Mouse (Mus musculus) small intestine, adult 2 months (tissue): ENCODE results near the gene Gnao1. TPM values are rescaled to one million over a fixed set of nuclear protein-coding genes. Genes with fewer than 3 reads are reported as not detected.

Source experiments
- H3K27ac ChIP-seq: fragments of 200-500 bp; 2 replicates; pipeline ENCODE4 v1.5.1; 2012; ENCODE audit warnings: low read depth, low read length, control low read depth, inconsistent platforms; ENCODE audit not compliant: insufficient read depth
- H3K27me3 ChIP-seq: fragments of 200-500 bp; 2 replicates; pipeline ENCODE4 v1.6.1; 2012; ENCODE audit warnings: mild to moderate bottlenecking, moderate library complexity, low read length, inconsistent platforms; ENCODE audit not compliant: control insufficient read depth, insufficient read depth
- H3K36me3 ChIP-seq: fragments of 200-500 bp; 2 replicates; pipeline ENCODE4 v1.6.1; 2012; ENCODE audit warnings: mild to moderate bottlenecking, low read length, control low read depth, inconsistent platforms; ENCODE audit not compliant: control insufficient read depth, insufficient read depth
- H3K4me1 ChIP-seq: fragments of 200-500 bp; 2 replicates; pipeline ENCODE4 v1.6.1; 2012; ENCODE audit warnings: low read length, inconsistent platforms, mixed read lengths; ENCODE audit not compliant: control insufficient read depth, insufficient read depth, insufficient read length
- H3K4me3 ChIP-seq: fragments of 200-500 bp; 2 replicates; pipeline ENCODE4 v1.5.1; 2012; ENCODE audit warnings: low read depth, mild to moderate bottlenecking, control low read depth, inconsistent platforms, low read length, moderate library complexity
- CTCF ChIP-seq: fragments of 200-500 bp; IDR thresholded peaks from 2 replicates; pipeline ENCODE4 v1.5.1; 2012; ENCODE audit warnings: low read depth, mild to moderate bottlenecking, control low read depth, inconsistent platforms, low read length, moderate library complexity, mixed read lengths; ENCODE audit not compliant: insufficient replicate concordance, insufficient read length; ENCODE audit errors: extremely low read depth
- POLR2A ChIP-seq: fragments of 200-500 bp; IDR thresholded peaks from 2 replicates; pipeline ENCODE4 v1.6.1; 2012; ENCODE audit warnings: low read depth, mild to moderate bottlenecking, control low read depth, inconsistent platforms, low read length, moderate library complexity
- WGBS: fragments of 180-500 bp; shearing (Covaris S2); methylation state at CpG from one replicate; pipeline ENCODE4 v1.1.7; 2018; 5-methylcytosine and 5-hydroxymethylcytosine counted together
- polyA plus RNA-seq: library from polyadenylated mRNA; depleted of rRNA; stranded (reverse); fragments of >200 nt; gene quantifications from 2 replicates; pipeline ENCODE4 v1.2.3, GENCODE M21; 2012

The Gnao1 gene
- polyA plus RNA-seq, 1 experiment: 13.6 TPM

DNA sequence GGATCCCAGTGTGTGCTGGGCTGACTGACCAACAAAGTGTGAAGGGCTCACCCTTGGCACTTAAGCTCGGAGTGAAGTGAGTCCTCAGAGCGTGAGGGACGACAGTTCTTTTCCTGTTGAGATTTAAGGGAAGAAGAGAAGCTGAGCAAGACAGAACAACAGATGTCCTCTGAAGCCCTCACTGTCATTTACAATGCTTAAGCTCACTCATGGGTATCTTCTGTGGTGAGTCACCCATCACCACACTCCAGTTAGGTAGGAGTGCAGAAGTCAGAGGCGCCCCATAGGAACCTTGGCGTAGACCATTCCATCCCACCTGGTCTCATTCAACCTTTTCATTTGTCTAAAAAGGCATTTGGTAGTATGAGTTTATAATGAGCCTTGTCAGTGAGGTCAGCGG lies 71.6 kb downstream of the Gnao1 start:
- WGBS: 92% methylated on average over 6 of the region's 6 CpGs
- no peaks in the 10 kb centered on the region for H3K36me3 ChIP-seq

DNA sequence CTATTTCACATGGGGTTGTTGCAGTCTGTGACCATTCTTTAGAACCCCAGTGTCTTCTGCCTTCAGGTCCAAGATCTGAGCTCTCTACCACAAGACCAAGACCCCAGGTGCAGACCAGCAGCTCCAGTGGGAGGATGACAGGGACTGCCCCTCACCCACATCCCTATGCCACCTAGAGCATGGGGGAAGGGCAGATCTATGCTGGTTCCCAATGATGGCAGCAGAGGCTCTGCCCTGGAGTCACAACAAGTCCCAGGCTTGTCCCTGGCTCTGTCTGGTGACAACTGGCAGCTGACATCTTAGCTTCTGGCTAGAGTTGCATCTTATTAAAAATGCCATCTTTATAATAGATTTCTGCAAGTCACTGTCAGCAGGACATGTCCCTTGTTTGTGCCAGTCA lies 73.5 kb downstream of the Gnao1 start:
- TF ChIP-seq CTCF: no peak
- TF ChIP-seq POLR2A: no peak
- Histone ChIP-seq H3K27me3 (no peaks in the 10 kb centered on the region), H3K36me3 (no peaks in the 10 kb centered on the region)

More for the DNA sequence above, 71.6 kb downstream of the Gnao1 start:
- Histone ChIP-seq H3K4me3 (no peak overlapping the region), H3K4me1 (peaks cover 12% of the 10 kb centered on the region; the same call in 1 of the 2 replicates), H3K27ac (no peak overlapping the region; the same call in 1 of the 2 replicates), H3K27me3 (no peaks in the 10 kb centered on the region)
- TF ChIP-seq CTCF: no peak

DNA sequence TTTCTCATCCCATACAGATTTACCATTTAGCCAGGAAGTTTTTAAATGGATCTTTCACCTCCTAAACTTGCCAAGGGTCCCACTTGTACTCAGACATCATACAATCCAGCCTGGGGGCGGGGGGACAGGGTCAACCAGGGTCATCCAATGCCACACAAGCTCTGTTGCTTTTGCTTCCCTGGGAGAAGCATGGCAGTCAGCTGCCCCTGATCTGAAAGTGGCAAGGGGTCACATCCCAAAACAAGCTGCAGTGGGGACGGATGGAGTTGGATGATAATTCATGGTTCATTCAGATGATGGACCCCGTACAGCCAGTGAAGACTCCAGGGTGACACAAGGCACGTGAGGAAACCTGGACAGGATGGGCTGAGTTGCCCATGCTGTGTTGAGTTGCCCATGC lies 74.0 kb downstream of the Gnao1 start:
- WGBS: 85% methylated on average over 4 of the region's 4 CpGs
- Histone ChIP-seq H3K36me3 (no peaks in the 10 kb centered on the region), H3K27me3 (no peaks in the 10 kb centered on the region), H3K4me1 (peaks cover 12% of the 10 kb centered on the region; the same call in 1 of the 2 replicates), H3K4me3 (no peak overlapping the region), H3K27ac (no peak overlapping the region)
- no peak for TF ChIP-seq POLR2A
- TF ChIP-seq CTCF: no peak

More for the DNA sequence above, 73.5 kb downstream of the Gnao1 start:
- H3K4me3 ChIP-seq: no peak overlapping the region
- no peak overlapping the region for H3K27ac ChIP-seq
- peaks cover 10% of the 10 kb centered on the region; the same call in 1 of the 2 replicates for H3K4me1 ChIP-seq

DNA sequence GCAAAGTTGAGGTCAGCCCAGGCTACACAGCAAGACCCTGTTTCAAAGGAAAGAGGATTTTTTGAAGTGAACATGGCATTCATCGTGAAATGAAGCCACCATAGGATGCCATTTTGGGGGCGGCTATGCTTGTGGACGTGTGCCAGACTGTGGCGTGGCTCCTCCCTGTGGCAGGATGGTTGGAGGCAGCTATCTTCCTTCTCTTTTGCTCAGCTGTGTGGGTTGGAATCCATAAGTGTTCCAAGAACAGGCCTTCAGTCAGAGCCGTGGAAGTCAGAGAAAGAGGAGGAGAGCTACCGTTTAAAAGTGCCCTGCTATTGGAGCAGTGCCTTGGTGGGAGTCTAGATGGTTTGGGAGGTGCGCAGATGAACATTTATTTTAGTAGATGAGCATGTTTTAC lies 74.5 kb downstream of the Gnao1 start:
- Histone ChIP-seq H3K27me3 (no peaks in the 10 kb centered on the region), H3K4me3 (no peak overlapping the region), H3K36me3 (no peaks in the 10 kb centered on the region), H3K27ac (no peak overlapping the region), H3K4me1 (peaks cover 12% of the 10 kb centered on the region; the same call in 1 of the 2 replicates)
- WGBS: 90% methylated on average over 7 of the region's 7 CpGs
- TF ChIP-seq POLR2A: no peak
- TF ChIP-seq CTCF: no peak

DNA sequence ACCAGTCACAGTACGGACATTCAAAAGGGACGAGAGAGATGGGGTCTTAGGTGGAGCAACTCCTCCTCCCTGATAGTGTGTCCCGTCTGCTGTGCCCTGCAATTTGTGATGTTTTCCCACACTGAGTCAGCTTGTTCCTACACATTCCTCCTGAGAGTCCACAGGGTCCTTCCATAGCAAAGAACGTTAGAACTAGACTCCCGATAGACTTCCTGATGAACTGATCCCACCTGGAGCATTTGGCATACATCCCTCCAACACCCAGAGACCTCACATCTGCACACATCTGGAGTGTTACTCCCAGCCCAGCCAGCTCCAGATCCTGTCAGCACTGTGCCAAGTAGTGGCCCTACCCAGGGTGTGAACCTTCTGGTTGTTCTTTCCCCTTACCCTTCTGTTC lies 76.4 kb downstream of the Gnao1 start:
- Histone ChIP-seq H3K4me1 (peaks cover 7% of the 10 kb centered on the region; the same call in 1 of the 2 replicates), H3K4me3 (no peak overlapping the region), H3K27me3 (no peaks in the 10 kb centered on the region), H3K27ac (no peak overlapping the region), H3K36me3 (no peaks in the 10 kb centered on the region)
- 76% methylated on average over 5 of the region's 5 CpGs for WGBS
- no peak for TF ChIP-seq POLR2A
- TF ChIP-seq CTCF: no peak

DNA sequence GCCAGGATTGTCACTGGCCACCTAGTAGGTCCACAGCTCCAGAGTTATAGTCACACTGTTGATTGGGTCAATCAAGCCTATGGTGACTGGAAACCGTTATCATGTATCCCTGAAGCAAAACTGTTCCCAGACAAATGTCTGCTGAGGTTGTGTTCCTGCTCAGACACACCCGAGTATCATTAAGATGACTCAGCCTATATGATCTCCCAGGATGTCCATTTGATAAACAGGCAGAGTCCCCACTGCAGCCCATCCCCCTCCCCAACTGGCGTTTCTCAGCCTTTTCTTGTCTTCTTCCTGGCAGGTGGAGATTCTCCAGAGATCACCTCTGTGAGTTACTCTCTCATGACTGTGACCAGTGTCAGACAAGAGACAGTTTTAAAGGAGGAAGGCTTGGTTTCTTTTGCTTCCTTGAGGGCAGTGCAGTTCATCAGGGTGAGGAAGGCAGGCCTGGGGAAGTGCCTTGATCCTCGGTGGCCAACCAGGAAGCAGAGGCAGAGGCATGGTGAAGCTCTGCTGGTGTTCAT lies 78.4 kb downstream of the Gnao1 start:
- no peak overlapping the region for H3K4me3 ChIP-seq
- WGBS: 32% methylated on average over 4 of the region's 4 CpGs
- H3K27me3 ChIP-seq: no peaks in the 10 kb centered on the region
- H3K36me3 ChIP-seq: no peaks in the 10 kb centered on the region
- peak overlapping the region; percentile 38 for H3K27ac ChIP-seq
- H3K4me1 ChIP-seq: peaks cover 5% of the 10 kb centered on the region; the same call in 1 of the 2 replicates
- TF ChIP-seq POLR2A: no peak

DNA sequence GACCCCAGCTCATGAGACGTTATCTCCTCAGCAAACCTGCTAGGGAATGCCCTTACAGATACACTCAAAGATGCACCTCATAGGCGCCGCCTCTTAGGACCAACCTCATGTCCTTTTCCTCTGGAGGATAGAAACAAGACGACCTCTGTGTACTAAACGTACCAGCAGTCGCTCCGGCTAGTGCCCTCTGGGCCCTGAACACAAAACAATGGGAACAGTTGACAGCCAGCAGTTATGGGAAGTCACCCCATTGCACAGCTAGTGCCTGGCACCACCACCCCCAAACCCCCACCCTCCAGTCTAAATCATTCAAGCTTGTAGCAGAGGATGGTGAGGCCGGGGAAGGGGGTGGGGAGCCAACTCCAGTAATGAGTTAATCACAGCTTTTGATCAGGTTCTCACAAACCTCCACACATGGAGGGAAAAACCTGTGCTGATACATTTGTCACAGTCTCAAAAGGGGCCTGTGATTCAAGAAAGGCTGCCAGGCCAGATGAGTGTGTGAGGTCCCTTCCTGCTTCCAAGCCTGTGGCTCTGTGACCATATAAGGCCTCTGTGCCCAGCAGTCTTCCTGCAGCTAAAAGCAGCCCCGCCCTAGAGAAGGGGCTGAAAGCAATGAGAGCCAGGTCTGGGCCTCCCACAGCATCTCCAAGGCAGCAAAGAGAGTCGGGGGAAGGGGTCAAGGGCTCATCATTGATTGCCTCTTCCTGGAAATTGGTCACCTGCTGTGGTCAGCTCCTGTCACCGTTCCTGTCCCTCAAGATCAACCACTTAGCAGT lies 79.1 kb downstream of the Gnao1 start:
- Histone ChIP-seq H3K4me1 (peaks cover 5% of the 10 kb centered on the region; the same call in 1 of the 2 replicates), H3K4me3 (no peak overlapping the region), H3K27ac (peak overlapping the region; percentile 38), H3K36me3 (no peaks in the 10 kb centered on the region), H3K27me3 (no peaks in the 10 kb centered on the region)
- TF ChIP-seq CTCF: no peak
- no peak for TF ChIP-seq POLR2A
- 63% methylated on average over 11 of the region's 11 CpGs for WGBS
